Mouse (Mus musculus) liver, postnatal 0 days (tissue): ENCODE measurements at regions not wholly inside any gene's neighbourhood (a gene's known extent, or its start where the extent isn't known, plus 50 kb on each side); places are given as distances from the start of the nearest gene placed in this dataset.

Experiments
- CTCF ChIP-seq: sonication (generic); IDR thresholded peaks from 2 replicates; pipeline ENCODE4 v1.5.1; 2016; ENCODE audit warnings: antibody characterized with exemption, low read depth
- EP300 ChIP-seq: IDR thresholded peaks from 2 replicates; pipeline ENCODE4 v1.6.1; 2016; ENCODE audit warnings: antibody characterized with exemption, low read depth, mild to moderate bottlenecking

GRCm38 (mm10) chr6:52401404-52401803, 88.1 kb downstream of the Evx1 start:
- TF ChIP-seq CTCF (no peak), EP300 (no peak)
